Mouse (Mus musculus) kidney, adult 9 months (tissue): ENCODE data around the gene Tomm22.
"Not testable (repeated sequence)": the region's sequence is repeated elsewhere in the genome, so short reads cannot be mapped to it uniquely, and the experiment has no call there.

Experiments
- DNase-seq: peaks from one replicate; pipeline ENCODE4 v3.0.0; 2022

Tomm22 gene

GRCm38 (mm10) chr15:79670249-79670971, at the start of gene Tomm22:
TSS of gene Tomm22 (plus strand) at chr15:79670861.
- peak; percentile 91 for DNase-seq

GRCm38 (mm10) chr15:79630471-79630870, 40.2 kb upstream of the Tomm22 start:
- DNase-seq = no peak

- DNase-seq = no peak
Measured at GRCm38 (mm10) chr15:79641135-79641817, 29.4 kb upstream of the Tomm22 start.

GRCm38 (mm10) chr15:79645483-79645882, 25.2 kb upstream of the Tomm22 start:
- DNase-seq = no peak

- no peak for DNase-seq
Measured at GRCm38 (mm10) chr15:79648130-79648529, 22.5 kb upstream of the Tomm22 start.

GRCm38 (mm10) chr15:79650569-79650968, 20.1 kb upstream of the Tomm22 start:
- DNase-seq = peak; percentile 33

- no peak for DNase-seq
Measured at GRCm38 (mm10) chr15:79651481-79651880, 19.2 kb upstream of the Tomm22 start.

- no peak for DNase-seq
Measured at GRCm38 (mm10) chr15:79656451-79656850, 14.2 kb upstream of the Tomm22 start.

- peak; percentile 91 for DNase-seq
Measured at GRCm38 (mm10) chr15:79657837-79658530, 12.7 kb upstream of the Tomm22 start.

- DNase-seq = peak; percentile 96
Measured at GRCm38 (mm10) chr15:79658531-79659375, 11.9 kb upstream of the Tomm22 start, which contains the start of the genes Fam227a and Cby1. TSS of gene Fam227a (minus strand) at chr15:79658956. TSS of gene Cby1 (plus strand) at chr15:79659199.

GRCm38 (mm10) chr15:79661852-79662251, 8.8 kb upstream of the Tomm22 start:
- peak; percentile 51 for DNase-seq

- no peak for DNase-seq
Measured at GRCm38 (mm10) chr15:79664666-79665065, 6.0 kb upstream of the Tomm22 start.

- no peak for DNase-seq
Measured at GRCm38 (mm10) chr15:79669195-79669594, 1.5 kb upstream of the Tomm22 start.

- DNase-seq = no peak
Measured at GRCm38 (mm10) chr15:79670972-79671299, 275 bp downstream of the Tomm22 start.

GRCm38 (mm10) chr15:79671828-79672348, 1.2 kb downstream of the Tomm22 start:
- not testable (repeated sequence) for DNase-seq

- no peak for DNase-seq
Measured at GRCm38 (mm10) chr15:79677936-79678335, 7.3 kb downstream of the Tomm22 start.

GRCm38 (mm10) chr15:79681973-79682372, 11.3 kb downstream of the Tomm22 start:
- DNase-seq = peak; percentile 57

- peak; percentile 45 for DNase-seq
Measured at GRCm38 (mm10) chr15:79683146-79683545, 12.5 kb downstream of the Tomm22 start.

GRCm38 (mm10) chr15:79683707-79684465, 13.2 kb downstream of the Tomm22 start:
- DNase-seq = no peak

GRCm38 (mm10) chr15:79684616-79685015, 14.0 kb downstream of the Tomm22 start:
- DNase-seq = no peak

GRCm38 (mm10) chr15:79685141-79685641, 14.5 kb downstream of the Tomm22 start:
- peak; percentile 81 for DNase-seq
